Mouse (Mus musculus) heart, embryonic 14.5 days (tissue): ENCODE results near the gene Stkld1. TPM values are rescaled to one million over a fixed set of nuclear protein-coding genes. Genes with fewer than 3 reads are reported as not detected.

Experiments used
- polyA plus RNA-seq: library from polyadenylated mRNA; unstranded; fragments of >200 nt; fragmentation: Nextera tagmentation; extraction: Ambion mirVana; gene quantifications from 2 replicates; pipeline ENCODE4 v1.2.1, GENCODE M21; 2014

Stkld1 gene
- polyA plus RNA-seq, 1 experiment from 2014 or later: not detected

Other genes with a start within 250 kb of the Stkld1 start
- not detected in 2 replicates for gene Abo, start 69.1 kb upstream of the Stkld1 start, polyA plus RNA-seq
- 7.6 and 9.6 TPM in 2 replicates for gene Surf6, start 31.2 kb upstream of the Stkld1 start, polyA plus RNA-seq
- gene Med22, start 23.4 kb upstream of the Stkld1 start, polyA plus RNA-seq: 34.3 and 38.2 TPM in 2 replicates
- gene Rpl7a, start 23.3 kb upstream of the Stkld1 start, polyA plus RNA-seq: 410 and 428 TPM in 2 replicates
- gene Surf2, start 17.7 kb upstream of the Stkld1 start, polyA plus RNA-seq: 26.2 and 28.4 TPM in 2 replicates
- gene Surf1, start 17.5 kb upstream of the Stkld1 start, polyA plus RNA-seq: 44.8 and 48.4 TPM in 2 replicates
- 162 and 171 TPM in 2 replicates for gene Surf4, start 119 bp upstream of the Stkld1 start, polyA plus RNA-seq
- 24.7 and 25.0 TPM in 2 replicates for gene Rexo4, start 30.3 kb downstream of the Stkld1 start, polyA plus RNA-seq
- gene Adamts13, start 39.4 kb downstream of the Stkld1 start, polyA plus RNA-seq: not detected in 2 replicates
- 38.5 and 40.9 TPM in 2 replicates for gene Cacfd1, start 75.9 kb downstream of the Stkld1 start, polyA plus RNA-seq
- 0.24 TPM in 1 of 2 replicates, not detected in the other for gene Slc2a6, start 94.0 kb downstream of the Stkld1 start, polyA plus RNA-seq
- gene Mymk, start 138.1 kb downstream of the Stkld1 start, polyA plus RNA-seq: 0.22 TPM in 1 of 2 replicates, not detected in the other
- gene Adamtsl2, start 145.3 kb downstream of the Stkld1 start, polyA plus RNA-seq: 12.6 and 15.0 TPM in 2 replicates
- gene Fam163b, start 208.4 kb downstream of the Stkld1 start, polyA plus RNA-seq: 0.66 and 0.70 TPM in 2 replicates
- 0.55 and 1.8 TPM in 2 replicates for gene Dbh, start 231.2 kb downstream of the Stkld1 start, polyA plus RNA-seq